Mouse (Mus musculus): Measurements from ENCODE around the gene Wee2. TPM values are rescaled to one million over a fixed set of nuclear protein-coding genes. Genes with fewer than 3 reads are reported as not detected.

The Wee2 gene
- total RNA-seq, 2 experiments from 2014 or later = not detected

Other genes starting within 250 kb of the Wee2 start
- gene Agk, start 113.9 kb upstream of the Wee2 start, total RNA-seq (2021) = 10 to 100 TPM; 44.4 to 48.9 TPM
- 10 to 100 TPM; 57.4 to 58.1 TPM for gene E330009J07Rik, start 3.0 kb upstream of the Wee2 start, total RNA-seq (2021)
- gene Ssbp1, start 32.3 kb downstream of the Wee2 start, total RNA-seq (2021) = 10 to 100 TPM; 31.0 to 33.4 TPM
- under 1 TPM in 1 of 2 experiments, not detected in 1; 0.34 TPM for gene Tas2r137, start 52.1 kb downstream of the Wee2 start, total RNA-seq (2021)
- gene Tas2r108, start 54.4 kb downstream of the Wee2 start, total RNA-seq (2021) = under 1 TPM in 1 of 2 experiments, not detected in 1; 0.37 TPM
- gene Prss37, start 80.4 kb downstream of the Wee2 start, total RNA-seq (2021) = not detected
- not detected for gene Olfr461, start 116.0 kb downstream of the Wee2 start, total RNA-seq (2021)
- not detected for gene Olfr460, start 130.4 kb downstream of the Wee2 start, total RNA-seq (2021)
- under 1 TPM; 0.76 to 0.89 TPM for gene Clec5a, start 146.7 kb downstream of the Wee2 start, total RNA-seq (2021)
- gene Tas2r138, start 174.2 kb downstream of the Wee2 start, total RNA-seq (2021) = not detected
- not detected for gene Mgam, start 189.7 kb downstream of the Wee2 start, total RNA-seq (2021)

Measured in left cerebral cortex, postnatal 25 days (tissue).